Mouse (Mus musculus) testis, adult 2 months (tissue): ENCODE data around the gene Zkscan14. TPM values are rescaled to one million over a fixed set of nuclear protein-coding genes. Genes with fewer than 3 reads are reported as not detected.

ENCODE experiments used
- H3K27ac ChIP-seq: fragments of 200-500 bp; 2 replicates; pipeline ENCODE4 v1.5.1; 2012; ENCODE audit warnings: low read depth, low read length; ENCODE audit not compliant: control insufficient read depth, insufficient read depth
- H3K27me3 ChIP-seq: fragments of 200-500 bp; 2 replicates; pipeline ENCODE4 v1.6.1; 2012; ENCODE audit warnings: mild to moderate bottlenecking, low read length, moderate library complexity; ENCODE audit not compliant: control insufficient read depth, insufficient read depth
- H3K36me3 ChIP-seq: fragments of 200-500 bp; 2 replicates; pipeline ENCODE4 v1.6.1; 2012; ENCODE audit warnings: mild to moderate bottlenecking, low read length; ENCODE audit not compliant: control insufficient read depth, insufficient read depth
- H3K4me1 ChIP-seq: fragments of 200-500 bp; 2 replicates; pipeline ENCODE4 v1.6.1; 2012; ENCODE audit warnings: low read length; ENCODE audit not compliant: control insufficient read depth, insufficient read depth
- H3K4me3 ChIP-seq: fragments of 200-500 bp; 2 replicates; pipeline ENCODE4 v1.5.1; 2012; ENCODE audit warnings: low read depth, mild to moderate bottlenecking, low read length, moderate library complexity, mixed read lengths; ENCODE audit not compliant: control insufficient read depth
- CTCF ChIP-seq: fragments of 200-500 bp; IDR thresholded peaks from 2 replicates; pipeline ENCODE4 v1.5.1; 2012; ENCODE audit warnings: low read depth, mild to moderate bottlenecking, inconsistent platforms, low read length, moderate library complexity; ENCODE audit not compliant: control insufficient read depth, insufficient read depth, insufficient replicate concordance
- POLR2A ChIP-seq: fragments of 200-500 bp; IDR thresholded peaks from 2 replicates; pipeline ENCODE4 v1.6.1; 2012; ENCODE audit warnings: low read depth, mild to moderate bottlenecking, inconsistent platforms, low read length, moderate library complexity; ENCODE audit not compliant: control insufficient read depth
- polyA plus RNA-seq: library from polyadenylated mRNA; depleted of rRNA; stranded (reverse); fragments of >200 nt; gene quantifications from 2 replicates; pipeline ENCODE4 v1.2.3, GENCODE M21; 2012; rRNA removed

Zkscan14 gene
- polyA plus RNA-seq, 1 experiment = 3.4 TPM

DNA sequence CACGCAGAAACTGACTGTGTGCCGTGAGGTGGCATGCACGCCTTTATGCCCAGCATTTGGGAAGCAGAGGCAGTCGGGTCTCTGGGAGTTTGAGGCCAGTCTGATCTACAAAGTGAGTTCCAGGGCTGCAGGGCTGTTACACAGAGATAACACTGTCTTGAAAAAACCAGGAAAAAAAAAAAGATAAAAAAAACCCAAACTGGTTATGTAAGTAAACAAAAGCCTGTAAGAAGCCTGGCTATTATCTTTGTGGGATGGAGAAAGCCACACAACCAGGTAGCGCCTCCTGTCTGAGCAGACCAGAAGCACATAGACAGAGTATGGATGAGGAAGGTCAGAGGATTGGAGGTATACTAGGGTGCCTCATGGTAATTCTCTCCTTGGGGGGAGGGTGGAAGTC, 49.0 kb downstream of the Zkscan14 start:
- Histone ChIP-seq H3K27ac (no peak overlapping the region), H3K4me1 (no peaks in the 10 kb centered on the region), H3K36me3 (peaks cover 3% of the 10 kb centered on the region), H3K27me3 (no peaks in the 10 kb centered on the region), H3K4me3 (no peak overlapping the region)
- TF ChIP-seq POLR2A (no peak), CTCF (no peak)

- Histone ChIP-seq H3K36me3 (peaks cover 2% of the 10 kb centered on the region), H3K4me1 (no peaks in the 10 kb centered on the region), H3K27me3 (no peaks in the 10 kb centered on the region), H3K27ac (no peak overlapping the region), H3K4me3 (no peak overlapping the region)
- TF ChIP-seq CTCF = no peak
- no peak for TF ChIP-seq POLR2A
Measured at GRCm38 (mm10) chr5:145149294-145149693, 52.4 kb downstream of the Zkscan14 start.

DNA sequence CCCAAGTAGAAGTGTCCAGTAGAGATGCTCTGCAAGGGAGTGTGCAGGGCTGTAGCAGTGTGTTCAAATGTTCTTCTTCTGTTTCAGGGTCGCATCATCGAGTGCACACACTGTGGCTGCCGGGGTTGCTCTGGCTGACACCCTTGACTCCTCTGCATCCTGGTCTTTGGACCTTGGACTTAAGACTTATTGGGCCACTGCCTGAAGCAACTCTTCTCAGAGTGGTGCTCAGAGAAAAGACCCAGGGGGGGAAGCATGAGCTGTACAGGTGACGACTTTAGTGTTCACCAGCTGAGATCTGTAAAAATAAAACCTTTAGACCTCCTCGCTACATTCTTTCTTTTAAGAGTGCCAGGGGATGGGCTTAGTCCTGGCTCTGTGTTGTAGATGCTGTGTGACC, 53.9 kb downstream of the Zkscan14 start:
- H3K27ac ChIP-seq = no peak overlapping the region
- H3K4me1 ChIP-seq = no peaks in the 10 kb centered on the region
- TF ChIP-seq POLR2A (no peak), CTCF (no peak)
- no peaks in the 10 kb centered on the region for H3K27me3 ChIP-seq
- H3K4me3 ChIP-seq = no peak overlapping the region
- H3K36me3 ChIP-seq = peaks cover 1% of the 10 kb centered on the region

Other genes with a start within 250 kb of the Zkscan14 start
- gene Smurf1, start 236.0 kb downstream of the Zkscan14 start, polyA plus RNA-seq = 30.4 and 33.8 TPM in 2 replicates
- gene Gm4871, start 169.1 kb downstream of the Zkscan14 start, polyA plus RNA-seq = 90.9 and 99.6 TPM in 2 replicates
- 130 and 143 TPM in 2 replicates for gene 1700018F24Rik, start 158.9 kb downstream of the Zkscan14 start, polyA plus RNA-seq
- gene Arpc1a, start 118.0 kb downstream of the Zkscan14 start, polyA plus RNA-seq = 147 and 153 TPM in 2 replicates
- gene Kpna7, start 117.8 kb downstream of the Zkscan14 start, polyA plus RNA-seq = 4.0 and 4.4 TPM in 2 replicates
- 65.6 and 71.7 TPM in 2 replicates for gene Arpc1b, start 87.7 kb downstream of the Zkscan14 start, polyA plus RNA-seq
- gene Pdap1, start 61.6 kb downstream of the Zkscan14 start, polyA plus RNA-seq = 31.2 and 31.7 TPM in 2 replicates
- gene Bud31, start 61.5 kb downstream of the Zkscan14 start, polyA plus RNA-seq = 86.5 and 87.0 TPM in 2 replicates
- gene Ptcd1, start 34.8 kb downstream of the Zkscan14 start, polyA plus RNA-seq = 19.5 and 22.2 TPM in 2 replicates
- 23.0 and 25.5 TPM in 2 replicates for gene Cpsf4, start 34.7 kb downstream of the Zkscan14 start, polyA plus RNA-seq
- gene Atp5j2, start 9.8 kb downstream of the Zkscan14 start, polyA plus RNA-seq = 98.4 and 101 TPM in 2 replicates
- 8.2 and 9.4 TPM in 2 replicates for gene Zkscan5, start 2.7 kb upstream of the Zkscan14 start, polyA plus RNA-seq
- 5.9 and 7.4 TPM in 2 replicates for gene Zfp655, start 29.8 kb upstream of the Zkscan14 start, polyA plus RNA-seq
- 4.9 and 5.2 TPM in 2 replicates for gene Zscan25, start 78.6 kb upstream of the Zkscan14 start, polyA plus RNA-seq
- gene Cyp3a57, start 143.4 kb upstream of the Zkscan14 start, polyA plus RNA-seq = 0.17 and 0.20 TPM in 2 replicates